Mouse (Mus musculus) layer of hippocampus, postnatal 14 days (tissue): ENCODE data around the gene Gstm5. TPM values are rescaled to one million over a fixed set of nuclear protein-coding genes. Genes with fewer than 3 reads are reported as not detected.
"Not testable (repeated sequence)": the region's sequence is repeated elsewhere in the genome, so short reads cannot be mapped to it uniquely, and the experiment has no call there.

Experiments used
- DNase-seq, 2 experiments: peaks; one replicate each; pipeline ENCODE4 v3.0.0; 2021 to 2022; ENCODE audit warnings: low spot score in 2 of 2, mixed read lengths in 1 of 2
- total RNA-seq, 2 experiments: library from RNA; stranded (reverse); gene quantifications; 2 replicates each; pipeline ENCODE4 v1.2.3; 2021

Gene Gstm5
- total RNA-seq, 2 experiments from 2014 or later = 229 to 240 TPM

GRCm38 (mm10) chr3:107869925-107870324, 25.7 kb upstream of the Gstm5 start:
- no peak for DNase-seq

- DNase-seq = no peak
Observed at GRCm38 (mm10) chr3:107873335-107874251, 22.0 kb upstream of the Gstm5 start.

- no peak for DNase-seq
Observed at GRCm38 (mm10) chr3:107875231-107875630, 20.4 kb upstream of the Gstm5 start.

DNA sequence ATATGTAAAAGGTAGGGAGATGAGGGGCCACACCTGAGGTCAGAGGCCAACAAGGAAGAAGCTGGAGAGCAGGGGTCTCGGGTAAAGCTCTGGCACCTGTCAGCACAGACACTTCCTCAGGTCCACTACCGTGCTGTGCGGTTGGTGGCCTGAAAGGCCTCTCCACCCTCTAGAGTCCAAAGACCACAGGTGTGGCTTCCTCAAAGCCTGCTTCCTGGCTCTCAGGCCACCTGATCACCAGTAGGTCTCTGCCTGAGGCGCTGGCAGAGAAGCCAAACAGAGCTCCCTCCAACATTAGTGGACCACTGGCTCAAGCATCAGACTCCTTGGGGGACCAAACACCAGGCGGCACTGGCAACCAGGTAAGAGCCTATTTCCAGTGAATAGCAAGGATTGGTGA, 18.6 kb upstream of the Gstm5 start, which contains the start of gene Eps8l3:
TSS of gene Eps8l3 (plus strand) at position 225 of the 400 bp plus-strand sequence.
- DNase-seq = no peak

GRCm38 (mm10) chr3:107877747-107878736, 17.6 kb upstream of the Gstm5 start:
- no peak for DNase-seq

DNA sequence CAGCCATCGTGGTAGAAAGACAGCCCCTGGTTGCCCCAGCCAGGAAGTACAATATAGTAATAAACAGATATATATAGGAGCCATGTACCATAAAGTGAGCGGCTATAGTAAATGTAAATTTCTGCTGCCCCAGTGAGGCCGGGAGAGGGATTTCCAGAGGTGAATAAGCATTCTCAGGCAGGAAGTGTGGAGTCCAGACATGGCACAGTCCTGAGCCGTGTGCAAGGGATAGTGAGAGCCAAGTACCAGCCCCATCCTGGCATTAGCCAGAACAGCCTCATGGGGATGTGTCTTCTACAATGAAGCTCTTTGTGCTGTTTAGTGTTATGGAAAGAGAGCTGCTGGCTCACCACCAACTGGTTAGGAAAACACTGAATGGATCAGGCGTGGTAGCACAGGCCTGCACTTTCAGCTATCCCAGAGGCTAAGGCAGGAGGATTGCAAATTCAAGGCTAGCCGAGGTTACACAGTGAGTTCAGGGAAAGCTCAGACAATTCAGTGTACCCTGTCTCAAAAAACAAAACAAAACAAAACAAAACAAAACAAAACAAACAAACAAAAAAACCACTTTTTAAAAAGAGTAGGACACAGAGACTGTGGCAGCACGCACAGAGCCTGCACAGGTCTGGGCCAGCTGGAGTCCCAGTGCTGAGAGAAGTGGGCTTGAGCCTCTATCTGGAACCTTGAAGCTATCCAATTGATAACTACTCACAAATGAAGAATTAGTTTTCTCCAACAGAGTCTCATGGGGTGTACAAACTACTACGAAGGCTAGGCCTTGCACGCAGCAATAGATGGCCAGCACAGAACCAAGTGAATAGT, 7.7 kb upstream of the Gstm5 start:
- peak; percentile 65 to 88 for DNase-seq

DNA sequence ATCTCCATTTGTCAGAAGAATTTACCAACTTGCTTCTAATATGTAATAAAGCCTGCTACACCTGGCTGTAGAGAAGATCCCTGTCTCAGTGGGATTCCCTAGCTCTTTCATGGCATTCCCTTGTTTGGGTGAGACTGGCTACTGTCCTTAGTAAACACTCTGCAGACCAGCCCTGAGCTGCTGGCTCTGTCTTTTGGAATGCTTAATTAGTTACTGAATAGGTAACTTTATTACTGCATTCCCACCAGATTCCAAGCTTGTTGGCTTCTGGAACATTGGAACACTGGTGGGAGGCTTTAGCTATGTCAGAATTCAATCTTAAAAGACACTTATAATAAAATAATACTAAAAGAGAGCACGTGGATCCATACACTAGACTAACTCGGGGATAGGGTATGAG, 6.4 kb upstream of the Gstm5 start:
- not testable (repeated sequence) for DNase-seq

GRCm38 (mm10) chr3:107895194-107895719, 364 bp upstream of the Gstm5 start:
- no peak for DNase-seq

- no peak for DNase-seq
Observed at GRCm38 (mm10) chr3:107898691-107899090, 3.1 kb downstream of the Gstm5 start.

- no peak for DNase-seq
Observed at GRCm38 (mm10) chr3:107900955-107901673, 5.5 kb downstream of the Gstm5 start.

GRCm38 (mm10) chr3:107905942-107906341, 10.3 kb downstream of the Gstm5 start:
- DNase-seq = no peak

DNA sequence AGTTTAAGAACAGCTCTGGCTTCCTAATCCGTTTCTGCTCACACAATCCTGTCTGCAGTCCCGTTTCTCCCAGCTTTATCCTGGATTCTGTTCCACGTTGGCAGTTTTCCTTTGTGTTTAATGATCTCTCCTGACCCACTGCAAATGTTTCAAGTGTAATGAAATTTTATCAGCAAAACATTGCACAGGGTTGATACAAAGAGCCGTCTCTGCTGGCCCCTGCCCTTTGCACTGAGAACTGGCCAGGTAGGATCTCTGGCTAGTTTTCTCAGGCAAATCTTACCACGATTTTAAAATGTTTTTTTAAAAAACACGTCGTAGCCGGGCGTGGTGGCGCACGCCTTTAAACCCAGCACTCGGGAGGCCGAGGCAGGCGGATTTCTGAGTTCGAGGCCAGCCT, 21.1 kb downstream of the Gstm5 start:
- DNase-seq = no peak

DNA sequence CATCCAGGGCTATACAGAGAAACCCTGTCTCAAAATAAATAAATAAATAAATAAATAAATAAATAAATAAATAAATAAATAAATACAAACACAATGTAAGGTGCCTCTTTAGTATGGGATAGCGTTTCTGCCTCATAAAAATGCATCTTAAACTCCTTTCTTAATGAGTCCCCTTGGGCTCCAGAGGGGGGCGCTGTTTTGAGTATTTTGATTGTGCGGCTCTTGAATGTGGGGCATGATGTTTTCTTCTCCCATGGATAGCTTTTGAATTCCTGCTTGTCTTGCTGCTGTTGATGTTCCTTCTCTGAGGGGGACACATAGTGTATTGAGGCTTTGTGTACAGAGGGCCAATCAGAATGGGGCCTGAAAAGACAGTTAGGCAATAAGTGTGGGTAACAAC, 21.5 kb downstream of the Gstm5 start:
- DNase-seq = no peak

- peak; percentile 62 to 85 for DNase-seq
Observed at GRCm38 (mm10) chr3:107917783-107918408, 22.3 kb downstream of the Gstm5 start.

DNA sequence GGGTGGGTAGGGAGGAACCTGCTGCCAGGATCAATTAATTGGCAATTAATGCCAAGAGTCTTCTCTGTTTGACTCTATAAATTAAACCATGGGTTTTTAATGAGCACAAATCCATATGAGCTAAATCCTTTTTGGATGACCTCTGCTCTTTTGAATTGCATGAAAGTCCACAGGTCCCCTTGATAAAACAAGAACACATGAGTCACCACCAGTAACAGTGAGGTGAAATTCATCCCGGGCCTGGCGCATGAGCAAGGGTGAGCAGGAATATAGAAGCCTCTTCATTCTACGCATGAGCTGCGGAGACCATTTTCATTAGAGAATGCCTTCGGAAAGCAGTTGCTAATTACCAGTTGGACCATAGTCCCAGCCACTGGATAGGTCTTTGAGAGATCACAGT, 24.7 kb downstream of the Gstm5 start:
- DNase-seq = no peak

GRCm38 (mm10) chr3:107925335-107925734, 29.7 kb downstream of the Gstm5 start:
- DNase-seq = no peak

- DNase-seq = no peak
Observed at GRCm38 (mm10) chr3:107927841-107928240, 32.2 kb downstream of the Gstm5 start.

DNA sequence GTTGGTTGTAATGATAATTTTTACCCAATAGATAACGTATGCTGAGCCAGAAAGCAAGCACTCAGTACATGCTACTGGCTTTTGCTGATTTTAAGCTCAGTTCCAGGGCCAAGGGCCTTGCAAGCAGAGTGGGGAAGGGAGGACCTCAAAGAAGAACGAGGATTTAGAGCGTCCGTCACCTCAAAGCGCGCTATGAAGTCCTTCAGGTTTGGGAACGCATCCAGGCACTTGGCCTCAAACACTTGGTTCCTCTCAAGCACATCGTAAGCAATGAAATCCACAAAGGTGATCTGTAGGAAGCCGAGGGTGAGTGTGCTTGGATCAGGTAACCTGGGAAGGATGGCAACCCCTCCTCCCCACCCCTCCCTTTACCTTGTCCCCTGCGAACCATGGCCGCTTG, 33.1 kb downstream of the Gstm5 start:
- DNase-seq = no peak

GRCm38 (mm10) chr3:107929243-107929642, 33.6 kb downstream of the Gstm5 start:
- no peak for DNase-seq
